Mouse (Mus musculus): Measurements from ENCODE around the gene Calcoco2. TPM values are rescaled to one million over a fixed set of nuclear protein-coding genes. Genes with fewer than 3 reads are reported as not detected.
A peak's percentile ranks its signal among the peaks of the same experiment; 100 is the strongest.
"Not testable (repeated sequence)": the region's sequence is repeated elsewhere in the genome, so short reads cannot be mapped to it uniquely, and the experiment has no call there.

Gene Calcoco2
- polyA plus RNA-seq, 1 experiment = not detected

- Histone ChIP-seq H3K27ac (ENCODE audit: insufficient read depth, low read length) (no peak overlapping the region), H3K4me1 (ENCODE audit: control insufficient read depth, insufficient read depth, low read length) (no peaks in the 10 kb centered on the region), H3K4me3 (ENCODE audit: insufficient read depth, low read length) (no peak overlapping the region)
- no peak for TF ChIP-seq POLR2A (IDR thresholded peaks at IDR 0.05; ENCODE audit: extremely low read depth, insufficient read depth, low read length)
- no peak for TF ChIP-seq CTCF (IDR thresholded peaks at IDR 0.05; ENCODE audit: extremely low read depth, insufficient read depth, low read length)
These were observed 7.6 kb upstream of the Calcoco2 start for GRCm38 (mm10) chr11:96119401-96119800.

GRCm38 (mm10) chr11:96116925-96117324 is 5.2 kb upstream of the Calcoco2 start:
- H3K27ac ChIP-seq (ENCODE audit: insufficient read depth, low read length); H3K4me1 ChIP-seq (ENCODE audit: control insufficient read depth, insufficient read depth, low read length); H3K4me3 ChIP-seq (ENCODE audit: insufficient read depth, low read length): not testable (repeated sequence)

GRCm38 (mm10) chr11:96116116-96116515 is 4.4 kb upstream of the Calcoco2 start:
- H3K4me1 ChIP-seq (ENCODE audit: control insufficient read depth, insufficient read depth, low read length) = no peaks in the 10 kb centered on the region
- H3K4me3 ChIP-seq (ENCODE audit: insufficient read depth, low read length) = no peak overlapping the region
- no peak overlapping the region for H3K27ac ChIP-seq (ENCODE audit: insufficient read depth, low read length)
- TF ChIP-seq POLR2A (IDR thresholded peaks at IDR 0.05; ENCODE audit: extremely low read depth, insufficient read depth, low read length) (no peak), CTCF (IDR thresholded peaks at IDR 0.05; ENCODE audit: extremely low read depth, insufficient read depth, low read length) (no peak)

- Histone ChIP-seq H3K27ac (ENCODE audit: insufficient read depth, low read length) (no peak overlapping the region), H3K4me1 (ENCODE audit: control insufficient read depth, insufficient read depth, low read length) (no peaks in the 10 kb centered on the region), H3K4me3 (ENCODE audit: insufficient read depth, low read length) (no peak overlapping the region)
- TF ChIP-seq CTCF (IDR thresholded peaks at IDR 0.05; ENCODE audit: extremely low read depth, insufficient read depth, low read length) (no peak), POLR2A (IDR thresholded peaks at IDR 0.05; ENCODE audit: extremely low read depth, insufficient read depth, low read length) (no peak)
These were observed 3.7 kb upstream of the Calcoco2 start for GRCm38 (mm10) chr11:96115416-96115815.

- Histone ChIP-seq H3K27ac (ENCODE audit: insufficient read depth, low read length) (no peak overlapping the region), H3K4me3 (ENCODE audit: insufficient read depth, low read length) (no peak overlapping the region), H3K4me1 (ENCODE audit: control insufficient read depth, insufficient read depth, low read length) (no peaks in the 10 kb centered on the region)
- TF ChIP-seq CTCF (IDR thresholded peaks at IDR 0.05; ENCODE audit: extremely low read depth, insufficient read depth, low read length) (no peak), POLR2A (IDR thresholded peaks at IDR 0.05; ENCODE audit: extremely low read depth, insufficient read depth, low read length) (no peak)
These were observed 2.3 kb upstream of the Calcoco2 start for GRCm38 (mm10) chr11:96114077-96114476.

- not testable (repeated sequence) for H3K27ac ChIP-seq (ENCODE audit: insufficient read depth, low read length); H3K4me3 ChIP-seq (ENCODE audit: insufficient read depth, low read length); H3K4me1 ChIP-seq (ENCODE audit: control insufficient read depth, insufficient read depth, low read length)
These were observed 814 bp downstream of the Calcoco2 start for GRCm38 (mm10) chr11:96110950-96111349.

- TF ChIP-seq CTCF (IDR thresholded peaks at IDR 0.05; ENCODE audit: extremely low read depth, insufficient read depth, low read length) = no peak
- no peak for TF ChIP-seq POLR2A (IDR thresholded peaks at IDR 0.05; ENCODE audit: extremely low read depth, insufficient read depth, low read length)
- H3K4me3 ChIP-seq (ENCODE audit: insufficient read depth, low read length) = no peak overlapping the region
- no peaks in the 10 kb centered on the region for H3K4me1 ChIP-seq (ENCODE audit: control insufficient read depth, insufficient read depth, low read length)
- H3K27ac ChIP-seq (ENCODE audit: insufficient read depth, low read length) = no peak overlapping the region
These were observed 3.4 kb downstream of the Calcoco2 start for GRCm38 (mm10) chr11:96108376-96108775.

- Histone ChIP-seq H3K4me1 (ENCODE audit: control insufficient read depth, insufficient read depth, low read length) (no peaks in the 10 kb centered on the region), H3K27ac (ENCODE audit: insufficient read depth, low read length) (no peak overlapping the region), H3K4me3 (ENCODE audit: insufficient read depth, low read length) (no peak overlapping the region)
These were observed 18.4 kb downstream of the Calcoco2 start for GRCm38 (mm10) chr11:96093361-96093760.

GRCm38 (mm10) chr11:96092674-96093291 is 19.0 kb downstream of the Calcoco2 start:
- no peaks in the 10 kb centered on the region for H3K4me1 ChIP-seq (ENCODE audit: control insufficient read depth, insufficient read depth, low read length)
- no peak overlapping the region for H3K27ac ChIP-seq (ENCODE audit: insufficient read depth, low read length)
- H3K4me3 ChIP-seq (ENCODE audit: insufficient read depth, low read length) = no peak overlapping the region
- TF ChIP-seq POLR2A (IDR thresholded peaks at IDR 0.05; ENCODE audit: extremely low read depth, insufficient read depth, low read length) (no peak), CTCF (IDR thresholded peaks at IDR 0.05; ENCODE audit: extremely low read depth, insufficient read depth, low read length) (no peak)

More at GRCm38 (mm10) chr11:96093361-96093760, 18.4 kb downstream of the Calcoco2 start:
- TF ChIP-seq POLR2A (IDR thresholded peaks at IDR 0.05; ENCODE audit: extremely low read depth, insufficient read depth, low read length) (no peak), CTCF (IDR thresholded peaks at IDR 0.05; ENCODE audit: extremely low read depth, insufficient read depth, low read length) (peak; percentile 96)

- TF ChIP-seq POLR2A (IDR thresholded peaks at IDR 0.05; ENCODE audit: extremely low read depth, insufficient read depth, low read length) = no peak
- peak; percentile 12; the same call in 1 of the 2 replicates for TF ChIP-seq CTCF (IDR thresholded peaks at IDR 0.05; ENCODE audit: extremely low read depth, insufficient read depth, low read length)
- no peaks in the 10 kb centered on the region for H3K4me1 ChIP-seq (ENCODE audit: control insufficient read depth, insufficient read depth, low read length)
- no peak overlapping the region for H3K4me3 ChIP-seq (ENCODE audit: insufficient read depth, low read length)
- H3K27ac ChIP-seq (ENCODE audit: insufficient read depth, low read length) = no peak overlapping the region
These were observed 20.7 kb downstream of the Calcoco2 start for GRCm38 (mm10) chr11:96091073-96091472.

Measured in cortical plate, adult 2 months (tissue).